Mouse (Mus musculus): ENCODE results near the gene Iqgap2. TPM values are rescaled to one million over a fixed set of nuclear protein-coding genes. Genes with fewer than 3 reads are reported as not detected.

The Iqgap2 gene
- polyA plus RNA-seq, 1 experiment from 2014 or later = 6.2 TPM

- Histone ChIP-seq H3K9me3 (no peaks in the 10 kb centered on the region), H3K4me3 (no peak overlapping the region), H3K27ac (no peak overlapping the region), H3K9ac (no peak overlapping the region), H3K36me3 (no peaks in the 10 kb centered on the region), H3K4me1 (peaks cover 9% of the 10 kb centered on the region; the same call in 1 of the 2 replicates), H3K4me2 (no peak overlapping the region), H3K27me3 (no peaks in the 10 kb centered on the region)
- WGBS = 91% methylated on average over 9 of the region's 9 CpGs
- no peak for ATAC-seq (ENCODE audit: borderline replicate concordance, extremely low read depth, low FRiP score, low TSS enrichment)
Measured at GRCm38 (mm10) chr13:95696120-95696653, 195.5 kb downstream of the Iqgap2 start.

GRCm38 (mm10) chr13:95692201-95692600, 199.5 kb downstream of the Iqgap2 start:
- Histone ChIP-seq H3K9me3 (no peaks in the 10 kb centered on the region), H3K27me3 (no peaks in the 10 kb centered on the region), H3K36me3 (no peaks in the 10 kb centered on the region), H3K9ac (no peak overlapping the region), H3K4me3 (no peak overlapping the region), H3K4me1 (no peaks in the 10 kb centered on the region), H3K4me2 (no peak overlapping the region), H3K27ac (no peak overlapping the region)
- ATAC-seq (ENCODE audit: borderline replicate concordance, extremely low read depth, low FRiP score, low TSS enrichment) = no peak
- 80% methylated on average over 8 of the region's 8 CpGs for WGBS

GRCm38 (mm10) chr13:95688576-95688975, 203.1 kb downstream of the Iqgap2 start:
- no peak for ATAC-seq (ENCODE audit: borderline replicate concordance, extremely low read depth, low FRiP score, low TSS enrichment)
- Histone ChIP-seq H3K4me2 (no peak overlapping the region), H3K27ac (no peak overlapping the region), H3K4me1 (no peaks in the 10 kb centered on the region), H3K27me3 (no peaks in the 10 kb centered on the region), H3K9ac (no peak overlapping the region), H3K4me3 (no peak overlapping the region), H3K9me3 (no peaks in the 10 kb centered on the region), H3K36me3 (no peaks in the 10 kb centered on the region)
- 90% methylated on average over 1 of the region's 1 CpGs for WGBS

- no peaks in the 10 kb centered on the region for H3K4me1 ChIP-seq
- no peak overlapping the region for H3K4me2 ChIP-seq
- no peaks in the 10 kb centered on the region for H3K27me3 ChIP-seq
- H3K9ac ChIP-seq = no peak overlapping the region
- no peaks in the 10 kb centered on the region for H3K9me3 ChIP-seq
- H3K4me3 ChIP-seq = no peak overlapping the region
- WGBS = 59% methylated on average over 5 of the region's 5 CpGs
- H3K36me3 ChIP-seq = no peaks in the 10 kb centered on the region
- no peak overlapping the region for H3K27ac ChIP-seq
- ATAC-seq (ENCODE audit: borderline replicate concordance, extremely low read depth, low FRiP score, low TSS enrichment) = no peak
Measured at GRCm38 (mm10) chr13:95685736-95686135, 206.0 kb downstream of the Iqgap2 start.

GRCm38 (mm10) chr13:95684656-95685244, 207.0 kb downstream of the Iqgap2 start:
- Histone ChIP-seq H3K9ac (no peak overlapping the region), H3K36me3 (no peaks in the 10 kb centered on the region), H3K27ac (no peak overlapping the region), H3K4me1 (no peaks in the 10 kb centered on the region), H3K9me3 (no peaks in the 10 kb centered on the region), H3K4me3 (no peak overlapping the region), H3K4me2 (no peak overlapping the region), H3K27me3 (no peaks in the 10 kb centered on the region)
- ATAC-seq (ENCODE audit: borderline replicate concordance, extremely low read depth, low FRiP score, low TSS enrichment) = no peak
- WGBS = 78% methylated on average over 9 of the region's 9 CpGs

- Histone ChIP-seq H3K36me3 (no peaks in the 10 kb centered on the region), H3K27me3 (no peaks in the 10 kb centered on the region), H3K4me3 (no peak overlapping the region), H3K9ac (no peak overlapping the region), H3K4me2 (no peak overlapping the region), H3K9me3 (no peaks in the 10 kb centered on the region), H3K4me1 (no peaks in the 10 kb centered on the region), H3K27ac (no peak overlapping the region)
- 72% methylated on average over 4 of the region's 4 CpGs for WGBS
- ATAC-seq (ENCODE audit: borderline replicate concordance, extremely low read depth, low FRiP score, low TSS enrichment) = peak; percentile 55; the same call in 1 of the 2 replicates
Measured at GRCm38 (mm10) chr13:95679491-95679941, 212.2 kb downstream of the Iqgap2 start.

GRCm38 (mm10) chr13:95679078-95679477, 212.6 kb downstream of the Iqgap2 start:
- H3K9me3 ChIP-seq = no peaks in the 10 kb centered on the region
- H3K27me3 ChIP-seq = no peaks in the 10 kb centered on the region
- no peaks in the 10 kb centered on the region for H3K36me3 ChIP-seq
- WGBS = 76% methylated on average over 5 of the region's 5 CpGs
- ATAC-seq (ENCODE audit: borderline replicate concordance, extremely low read depth, low FRiP score, low TSS enrichment) = no peak
- no peak overlapping the region for H3K27ac ChIP-seq
- no peaks in the 10 kb centered on the region for H3K4me1 ChIP-seq
- H3K4me2 ChIP-seq = no peak overlapping the region
- no peak overlapping the region for H3K9ac ChIP-seq
- no peak overlapping the region for H3K4me3 ChIP-seq

GRCm38 (mm10) chr13:95672372-95672771, 219.3 kb downstream of the Iqgap2 start:
- no peaks in the 10 kb centered on the region for H3K9me3 ChIP-seq
- no peak overlapping the region for H3K4me3 ChIP-seq
- 0 out of 2 replicates have a peak, but pooled peaks cover 2% of the 10 kb centered on the region for H3K4me1 ChIP-seq
- H3K9ac ChIP-seq = no peak overlapping the region
- H3K4me2 ChIP-seq = no peak overlapping the region
- ATAC-seq (ENCODE audit: borderline replicate concordance, extremely low read depth, low FRiP score, low TSS enrichment) = no peak
- no peaks in the 10 kb centered on the region for H3K36me3 ChIP-seq
- 72% methylated on average over 7 of the region's 7 CpGs for whole genome bisulfite sequencing
- H3K27ac ChIP-seq = no peak overlapping the region
- H3K27me3 ChIP-seq = no peaks in the 10 kb centered on the region

- Histone ChIP-seq H3K27me3 (no peaks in the 10 kb centered on the region), H3K36me3 (no peaks in the 10 kb centered on the region), H3K4me1 (0 out of 2 replicates have a peak, but pooled peaks cover 2% of the 10 kb centered on the region), H3K4me3 (no peak overlapping the region), H3K27ac (no peak overlapping the region), H3K9ac (no peak overlapping the region), H3K4me2 (no peak overlapping the region), H3K9me3 (no peaks in the 10 kb centered on the region)
- ATAC-seq (ENCODE audit: borderline replicate concordance, extremely low read depth, low FRiP score, low TSS enrichment) = peak; percentile 85
- WGBS = 50% methylated on average over 9 of the region's 9 CpGs
Measured at GRCm38 (mm10) chr13:95671108-95671897, 220.4 kb downstream of the Iqgap2 start.

- WGBS = 67% methylated on average over 5 of the region's 5 CpGs
- Histone ChIP-seq H3K4me2 (no peak overlapping the region), H3K9ac (no peak overlapping the region), H3K36me3 (no peaks in the 10 kb centered on the region), H3K27ac (no peak overlapping the region), H3K4me1 (0 out of 2 replicates have a peak, but pooled peaks cover 2% of the 10 kb centered on the region), H3K9me3 (no peaks in the 10 kb centered on the region), H3K27me3 (no peaks in the 10 kb centered on the region), H3K4me3 (no peak overlapping the region)
- no peak for ATAC-seq (ENCODE audit: borderline replicate concordance, extremely low read depth, low FRiP score, low TSS enrichment)
Measured at GRCm38 (mm10) chr13:95670534-95670933, 221.2 kb downstream of the Iqgap2 start.

GRCm38 (mm10) chr13:95667260-95667659, 224.5 kb downstream of the Iqgap2 start:
- Histone ChIP-seq H3K4me3 (no peak overlapping the region), H3K4me1 (0 out of 2 replicates have a peak, but pooled peaks cover 2% of the 10 kb centered on the region), H3K9me3 (no peaks in the 10 kb centered on the region), H3K4me2 (no peak overlapping the region), H3K36me3 (no peaks in the 10 kb centered on the region), H3K27me3 (no peaks in the 10 kb centered on the region), H3K27ac (no peak overlapping the region), H3K9ac (no peak overlapping the region)
- ATAC-seq (ENCODE audit: borderline replicate concordance, extremely low read depth, low FRiP score, low TSS enrichment) = no peak
- WGBS = 27% methylated on average over 5 of the region's 7 CpGs
